ENCODE assay signal across 23 mouse cellular contexts in genomic region chr11:110457441-110457912, GRCm38 (mm10). TPM values are rescaled to one million over a fixed set of nuclear protein-coding genes. Genes with fewer than 3 reads are reported as not detected.
A peak's percentile ranks its signal among the peaks of the same experiment; 100 is the strongest.
DNase-seq lines count a peak whose midpoint lies in the region; ATAC-seq and TF ChIP-seq lines count a peak whose summit lies in the region.
"Had no signal": no experiment of that assay in that cellular context is flagged by ENCODE, and none has a peak within 500 bp of the region (broad histone marks: within the 10 kb centered on the region; RNA-seq: fewer than 3 reads in every experiment).

No protein-coding gene starts in this region.

- H3K4me1 ChIP-seq in forebrain, postnatal 0 days (ENCODE audit: insufficient read depth), result no peaks in the 10 kb centered on the region; the same call in 1 of the 2 replicates
- peaks cover 53% of the 10 kb centered on the region for H3K4me1 ChIP-seq in liver, embryonic 16.5 days (ENCODE audit: control insufficient read depth, low read depth, low read length)
- H3K4me1 ChIP-seq in hindbrain, embryonic 11.5 days (replicated peaks; ENCODE audit: control insufficient read depth, insufficient read depth, low read length), result no peaks in the 10 kb centered on the region

- peak; percentile 85 for ATAC-seq in forebrain, postnatal 0 days
- ATAC-seq in liver, embryonic 16.5 days (ENCODE audit: low read depth), result peak; percentile 81
- no peak for ATAC-seq in hindbrain, embryonic 11.5 days (ENCODE audit: low FRiP score)
- ATAC-seq: inflammation-experienced regulatory T-cells, adult 6 months; lung, postnatal 0 days; midbrain, embryonic 16.5 days had no signal

- no peaks in the 10 kb centered on the region for H3K27me3 ChIP-seq in forebrain, postnatal 0 days (ENCODE audit: insufficient read depth, low read length)
- H3K27me3 ChIP-seq in liver, embryonic 16.5 days (ENCODE audit: control insufficient read depth, insufficient read depth, low read depth, low read length), result no peaks in the 10 kb centered on the region
- H3K27me3 ChIP-seq in hindbrain, embryonic 11.5 days (ENCODE audit: control insufficient read depth, insufficient read depth, low read length), result no peaks in the 10 kb centered on the region
- H3K27me3 ChIP-seq: CH12.LX; embryonic facial prominence, embryonic 12.5 days; hindbrain, embryonic 13.5 days; limb, embryonic 15.5 days had no signal

- 66% methylated on average over 7 of the region's 7 CpGs for WGBS in forebrain, postnatal 0 days
- WGBS in liver, embryonic 16.5 days (ENCODE audit: insufficient replicate concordance), result 33% methylated on average over 7 of the region's 7 CpGs
- WGBS in hindbrain, embryonic 11.5 days, result 86% methylated on average over 7 of the region's 7 CpGs

- peak; percentile 12 to 41 for DNase-seq in adrenal gland, postnatal 36 days
- DNase-seq in adrenal gland, postnatal 4 days (ENCODE audit: low spot score in 2 of 2), result no peak
- DNase-seq in brain, embryonic 14.5 days (ENCODE audit: low read depth), result peak; percentile 90
- peak; percentile 63 for DNase-seq in forebrain, postnatal 0 days
- no peak for DNase-seq in lung, postnatal 14 days
- no peak for DNase-seq in hindbrain, embryonic 11.5 days (ENCODE audit: low spot score)
- DNase-seq in testis, postnatal 10 days (ENCODE audit: low spot score), result no peak
- DNase-seq: cerebellum, adult 9-11 months; heart, postnatal 14 days; kidney, adult 2 months; kidney, postnatal 14 days; right cerebral cortex, postnatal 14 days; spleen, adult 18-20 months; thymus, postnatal 14 days had no signal

- no peak for TF ChIP-seq POLR2A in brain, embryonic 14.5 days (IDR thresholded peaks at IDR 0.05; ENCODE audit: borderline replicate concordance, extremely low read depth, insufficient read depth, insufficient read length, poor library complexity, severe bottlenecking)

- no peaks in the 10 kb centered on the region for H3K36me3 ChIP-seq in forebrain, postnatal 0 days (ENCODE audit: insufficient read depth)
- no peaks in the 10 kb centered on the region for H3K36me3 ChIP-seq in liver, embryonic 16.5 days (ENCODE audit: control insufficient read depth, insufficient read depth)
- H3K36me3 ChIP-seq in hindbrain, embryonic 11.5 days (ENCODE audit: control insufficient read depth, insufficient read depth, low read length), result no peaks in the 10 kb centered on the region
- H3K36me3 ChIP-seq: embryonic facial prominence, embryonic 12.5 days; heart, embryonic 12.5 days; hindbrain, embryonic 13.5 days; limb, embryonic 15.5 days had no signal

- H3K4me2 ChIP-seq in forebrain, postnatal 0 days (ENCODE audit: low read depth), result no peak overlapping the region
- H3K4me2 ChIP-seq in liver, embryonic 16.5 days (ENCODE audit: low read depth, low read length), result peak overlapping the region; percentile 22
- H3K4me2 ChIP-seq in hindbrain, embryonic 11.5 days (replicated peaks; ENCODE audit: low read depth, low read length), result no peak overlapping the region
- H3K4me2 ChIP-seq: embryonic facial prominence, embryonic 12.5 days; heart, embryonic 12.5 days; hindbrain, embryonic 13.5 days; limb, embryonic 15.5 days had no signal

- no peaks in the 10 kb centered on the region for H3K9me3 ChIP-seq in forebrain, postnatal 0 days (ENCODE audit: low read length)
- no peaks in the 10 kb centered on the region for H3K9me3 ChIP-seq in liver, embryonic 16.5 days (replicated peaks; ENCODE audit: control insufficient read depth, low read length)
- H3K9me3 ChIP-seq in hindbrain, embryonic 11.5 days (ENCODE audit: control insufficient read depth, low read length), result no peaks in the 10 kb centered on the region
- H3K9me3 ChIP-seq: embryonic facial prominence, embryonic 12.5 days; heart, embryonic 12.5 days; hindbrain, embryonic 13.5 days; limb, embryonic 15.5 days had no signal

- H3K9ac ChIP-seq in forebrain, postnatal 0 days, result no peak overlapping the region
- peak overlapping the region; percentile 24; the same call in 1 of the 2 replicates for H3K9ac ChIP-seq in liver, embryonic 16.5 days (ENCODE audit: low read depth, low read length)
- no peak overlapping the region for H3K9ac ChIP-seq in hindbrain, embryonic 11.5 days (ENCODE audit: low read depth, low read length)
- H3K9ac ChIP-seq: embryonic facial prominence, embryonic 12.5 days; heart, embryonic 12.5 days; hindbrain, embryonic 13.5 days; limb, embryonic 15.5 days had no signal

- TF ChIP-seq CTCF in brain, embryonic 14.5 days (IDR thresholded peaks at IDR 0.05; ENCODE audit: borderline replicate concordance, extremely low read depth, insufficient read depth, insufficient read length), result no peak
- no peak for TF ChIP-seq CTCF in forebrain, postnatal 0 days (IDR thresholded peaks at IDR 0.05; ENCODE audit: low read depth)

- no peak overlapping the region for H3K4me3 ChIP-seq in forebrain, postnatal 0 days (ENCODE audit: low read depth, low read length)
- no peak overlapping the region for H3K4me3 ChIP-seq in liver, embryonic 16.5 days (ENCODE audit: low read depth, low read length)
- no peak overlapping the region for H3K4me3 ChIP-seq in hindbrain, embryonic 11.5 days (ENCODE audit: low read depth, low read length)
- H3K4me3 ChIP-seq: embryonic facial prominence, embryonic 12.5 days; heart, embryonic 12.5 days; hindbrain, embryonic 13.5 days; limb, embryonic 15.5 days had no signal

- H3K27ac ChIP-seq in forebrain, postnatal 0 days (ENCODE audit: low read depth, low read length), result peak overlapping the region; percentile 76
- H3K27ac ChIP-seq in liver, embryonic 16.5 days (ENCODE audit: low read length), result peak overlapping the region; percentile 72
- H3K27ac ChIP-seq in hindbrain, embryonic 11.5 days (ENCODE audit: low read depth, low read length), result no peak overlapping the region
- H3K27ac ChIP-seq: embryonic facial prominence, embryonic 12.5 days; hindbrain, embryonic 13.5 days; limb, embryonic 15.5 days had no signal

RNA-seq across cellular contexts. Expression of gene Map2k6, which starts 58.6 kb away (rescaled TPM):
- 1 to 10 TPM; 2.0 to 6.4 TPM for total RNA-seq in adrenal gland, postnatal 36 days (2021)
- total RNA-seq in adrenal gland, postnatal 4 days (2021), result 10 to 100 TPM; 14.1 to 16.2 TPM
- polyA plus RNA-seq in brain, embryonic 14.5 days (2012; rRNA removed), result 20.8 and 21.4 TPM in 2 replicates
- total RNA-seq in forebrain, postnatal 0 days (2014; rRNA removed), result 25.5 and 25.9 TPM in 2 replicates
- polyA plus RNA-seq in forebrain, postnatal 0 days (2015; fragmentation: Nextera tagmentation; extraction: Ambion mirVana), result 19.2 and 21.3 TPM in 2 replicates
- 4.8 and 5.5 TPM in 2 replicates for polyA plus RNA-seq in liver, embryonic 16.5 days (2015; fragmentation: Nextera tagmentation; extraction: Ambion mirVana)
- 34.7 and 37.6 TPM in 2 replicates for polyA plus RNA-seq in hindbrain, embryonic 11.5 days (2014; fragmentation: Nextera tagmentation; extraction: Ambion mirVana)

Comparison
In these comparisons a context has a peak if more than half of its experiments do, and no peak if none do; other contexts are left out.
1. DNase-seq: peak in adrenal gland, postnatal 36 days (2 of 2), brain, embryonic 14.5 days (single experiment) and forebrain, postnatal 0 days (single experiment); none in adrenal gland, postnatal 4 days (0 of 2), lung, postnatal 14 days (single experiment), hindbrain, embryonic 11.5 days (single experiment) and testis, postnatal 10 days (single experiment).